Mouse (Mus musculus): ENCODE results near the gene Mamdc2.

- TF ChIP-seq CTCF (IDR thresholded peaks at IDR 0.05; ENCODE audit: control insufficient read depth, insufficient read depth, insufficient replicate concordance, low read depth, low read length) (no peak), POLR2A (IDR thresholded peaks at IDR 0.05; ENCODE audit: control insufficient read depth, low read depth, low read length) (no peak)
These were observed 130.3 kb downstream of the Mamdc2 start for GRCm38 (mm10) chr19:23317989-23318358.
